Mouse (Mus musculus): ENCODE data around the gene Inhbc.

DNA sequence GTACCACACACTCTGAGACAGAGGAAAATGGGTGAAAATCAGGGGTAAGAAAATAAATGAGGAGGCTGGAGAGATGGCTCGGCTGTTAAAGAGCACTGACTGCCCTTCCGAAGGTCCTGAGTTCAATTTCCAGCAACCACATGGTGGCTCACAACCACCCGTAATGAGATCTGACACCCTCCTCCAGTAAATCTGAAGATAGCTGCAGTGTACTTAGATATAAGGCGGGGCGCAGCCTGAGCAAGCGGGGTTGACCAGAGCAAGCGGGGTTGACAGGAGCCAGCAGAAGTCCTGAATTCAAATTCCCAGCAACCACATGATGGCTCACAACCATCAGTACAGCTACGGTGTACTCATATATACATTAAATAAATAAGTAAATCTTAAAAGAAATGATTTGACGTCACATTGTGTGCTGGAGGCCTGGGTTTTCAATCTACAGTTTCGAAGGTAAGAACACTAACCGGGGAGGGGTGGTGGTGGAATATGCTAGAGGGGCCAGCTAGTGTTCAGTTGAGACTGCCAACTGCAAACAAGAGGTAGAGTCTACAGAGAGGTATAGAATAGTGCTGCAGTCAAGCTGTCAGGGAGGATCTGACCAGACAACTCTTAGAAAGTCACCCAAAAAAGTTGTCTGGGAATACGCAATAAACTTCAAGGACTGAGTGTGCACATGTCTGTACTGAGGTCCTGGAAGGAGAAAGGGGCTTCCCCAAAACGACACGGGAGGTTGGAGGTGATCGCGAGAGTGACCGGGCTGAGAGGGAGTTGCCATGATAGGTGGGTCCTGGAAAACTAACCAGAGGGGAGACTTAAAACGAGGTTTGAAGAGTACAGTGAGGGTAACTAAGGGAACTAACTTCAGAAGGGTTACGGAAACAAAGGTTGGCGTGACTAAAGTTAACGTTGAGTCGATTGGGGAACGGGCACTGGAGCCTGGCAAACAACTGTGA, 59.4 kb downstream of the Inhbc start:
- TF ChIP-seq POLR2A (IDR thresholded peaks at IDR 0.05; ENCODE audit: low read depth, low read length) (peak; percentile 39; the same call in 1 of the 2 replicates), CTCF (IDR thresholded peaks at IDR 0.05; ENCODE audit: borderline replicate concordance, insufficient read depth, low read length) (no peak)

Data from embryonic fibroblast, embryonic 13.5 days (primary cell).